Mouse (Mus musculus): ENCODE data around the gene AW822073. TPM values are rescaled to one million over a fixed set of nuclear protein-coding genes. Genes with fewer than 3 reads are reported as not detected.
"Not testable (repeated sequence)": the region's sequence is repeated elsewhere in the genome, so short reads cannot be mapped to it uniquely, and the experiment has no call there.

AW822073 gene
- polyA plus RNA-seq, 1 experiment from 2014 or later = not detected

GRCm38 (mm10) chr10:58232641-58232969 is 7.9 kb upstream of the AW822073 start, which contains the start of gene Duxf3:
Gene Duxf3 (minus strand): TSS chr10:58232675.
- 62% methylated on average over 6 of the region's 8 CpGs for WGBS (ENCODE audit: insufficient replicate concordance)
- H3K4me2 ChIP-seq; H3K4me1 ChIP-seq; H3K4me3 ChIP-seq; H3K36me3 ChIP-seq; H3K27me3 ChIP-seq (replicated peaks); H3K9ac ChIP-seq; H3K27ac ChIP-seq: not testable (repeated sequence)
- ATAC-seq = peak; percentile 51
- peaks cover 19% of the 10 kb centered on the region for H3K9me3 ChIP-seq (replicated peaks)

GRCm38 (mm10) chr10:58231779-58232640 is 7.3 kb upstream of the AW822073 start:
- H3K9ac ChIP-seq; H3K4me3 ChIP-seq; H3K4me2 ChIP-seq; H3K27ac ChIP-seq; H3K4me1 ChIP-seq; H3K36me3 ChIP-seq; H3K27me3 ChIP-seq (replicated peaks): not testable (repeated sequence)
- WGBS (ENCODE audit: insufficient replicate concordance) = 77% methylated on average over 35 of the region's 35 CpGs
- peak; percentile 73 for ATAC-seq
- peaks cover 19% of the 10 kb centered on the region for H3K9me3 ChIP-seq (replicated peaks)

- H3K36me3 ChIP-seq; H3K4me1 ChIP-seq; H3K4me2 ChIP-seq; H3K27ac ChIP-seq; H3K9ac ChIP-seq; H3K4me3 ChIP-seq; H3K27me3 ChIP-seq (replicated peaks): not testable (repeated sequence)
- ATAC-seq = peak; percentile 36
- 71% methylated on average over 5 of the region's 7 CpGs for WGBS (ENCODE audit: insufficient replicate concordance)
- H3K9me3 ChIP-seq (replicated peaks) = peaks cover 19% of the 10 kb centered on the region
Measured at GRCm38 (mm10) chr10:58231088-58231487, 6.4 kb upstream of the AW822073 start.

- not testable (repeated sequence) for H3K36me3 ChIP-seq; H3K4me1 ChIP-seq; H3K4me2 ChIP-seq; H3K9ac ChIP-seq; ATAC-seq; H3K27me3 ChIP-seq (replicated peaks); H3K27ac ChIP-seq; H3K4me3 ChIP-seq
- WGBS (ENCODE audit: insufficient replicate concordance) = 45% methylated on average over 3 of the region's 3 CpGs
- peaks cover 19% of the 10 kb centered on the region for H3K9me3 ChIP-seq (replicated peaks)
Measured at GRCm38 (mm10) chr10:58230021-58230420, 5.3 kb upstream of the AW822073 start.

- not testable (repeated sequence) for H3K9ac ChIP-seq; H3K4me2 ChIP-seq; H3K4me1 ChIP-seq; H3K27ac ChIP-seq; H3K4me3 ChIP-seq; H3K27me3 ChIP-seq (replicated peaks); H3K36me3 ChIP-seq; ATAC-seq
- H3K9me3 ChIP-seq (replicated peaks) = peaks cover 19% of the 10 kb centered on the region
- WGBS (ENCODE audit: insufficient replicate concordance) = 66% methylated on average over 2 of the region's 6 CpGs
Measured at GRCm38 (mm10) chr10:58227798-58228197, 3.1 kb upstream of the AW822073 start.

- H3K9me3 ChIP-seq (replicated peaks); H3K4me1 ChIP-seq; H3K4me2 ChIP-seq; ATAC-seq; H3K4me3 ChIP-seq; H3K9ac ChIP-seq; H3K27me3 ChIP-seq (replicated peaks); H3K36me3 ChIP-seq; H3K27ac ChIP-seq: not testable (repeated sequence)
- WGBS (ENCODE audit: insufficient replicate concordance) = 62% methylated on average over 4 of the region's 4 CpGs
Measured at GRCm38 (mm10) chr10:58226357-58226756, 1.6 kb upstream of the AW822073 start.

GRCm38 (mm10) chr10:58223972-58224805 is 541 bp downstream of the AW822073 start:
- H3K36me3 ChIP-seq; H3K27ac ChIP-seq; H3K4me3 ChIP-seq; H3K27me3 ChIP-seq (replicated peaks); H3K4me2 ChIP-seq; ATAC-seq; H3K9me3 ChIP-seq (replicated peaks); H3K9ac ChIP-seq; H3K4me1 ChIP-seq: not testable (repeated sequence)
- WGBS (ENCODE audit: insufficient replicate concordance) = 71% methylated on average over 31 of the region's 31 CpGs

- H3K27ac ChIP-seq; H3K4me1 ChIP-seq; H3K9me3 ChIP-seq (replicated peaks); H3K36me3 ChIP-seq; H3K4me2 ChIP-seq; H3K27me3 ChIP-seq (replicated peaks); H3K9ac ChIP-seq; ATAC-seq; H3K4me3 ChIP-seq: not testable (repeated sequence)
- WGBS (ENCODE audit: insufficient replicate concordance) = 59% methylated on average over 4 of the region's 6 CpGs
Measured at GRCm38 (mm10) chr10:58223161-58223560, 1.6 kb downstream of the AW822073 start.

- not testable (repeated sequence) for H3K27me3 ChIP-seq (replicated peaks); H3K36me3 ChIP-seq; H3K9me3 ChIP-seq (replicated peaks); ATAC-seq; H3K9ac ChIP-seq; H3K4me2 ChIP-seq; H3K4me1 ChIP-seq; H3K27ac ChIP-seq; H3K4me3 ChIP-seq
- 76% methylated on average over 2 of the region's 2 CpGs for WGBS (ENCODE audit: insufficient replicate concordance)
Measured at GRCm38 (mm10) chr10:58221571-58221970, 3.2 kb downstream of the AW822073 start.

GRCm38 (mm10) chr10:58220726-58221125 is 4.0 kb downstream of the AW822073 start:
- 68% methylated on average over 6 of the region's 6 CpGs for WGBS (ENCODE audit: insufficient replicate concordance)
- no peaks in the 10 kb centered on the region for H3K36me3 ChIP-seq
- no peak overlapping the region for H3K27ac ChIP-seq
- no peak overlapping the region for H3K4me3 ChIP-seq
- ATAC-seq = no peak
- no peak overlapping the region for H3K9ac ChIP-seq
- H3K4me1 ChIP-seq = no peaks in the 10 kb centered on the region
- H3K9me3 ChIP-seq (replicated peaks) = 0 out of 2 replicates have a peak, but pooled peaks cover 3% of the 10 kb centered on the region
- no peaks in the 10 kb centered on the region for H3K27me3 ChIP-seq (replicated peaks)
- no peak overlapping the region for H3K4me2 ChIP-seq

GRCm38 (mm10) chr10:58217366-58217765 is 7.4 kb downstream of the AW822073 start:
- WGBS (ENCODE audit: insufficient replicate concordance) = 56% methylated on average over 3 of the region's 3 CpGs
- no peak overlapping the region for H3K9ac ChIP-seq
- no peak for ATAC-seq
- H3K4me3 ChIP-seq = no peak overlapping the region
- no peaks in the 10 kb centered on the region for H3K27me3 ChIP-seq (replicated peaks)
- no peaks in the 10 kb centered on the region for H3K36me3 ChIP-seq
- H3K27ac ChIP-seq = no peak overlapping the region
- no peak overlapping the region for H3K4me2 ChIP-seq
- H3K4me1 ChIP-seq = no peaks in the 10 kb centered on the region
- 0 out of 2 replicates have a peak, but pooled peaks cover 6% of the 10 kb centered on the region for H3K9me3 ChIP-seq (replicated peaks)

- Histone ChIP-seq H3K4me1 (no peaks in the 10 kb centered on the region), H3K9me3 (replicated peaks) (0 out of 2 replicates have a peak, but pooled peaks cover 3% of the 10 kb centered on the region), H3K27ac (no peak overlapping the region), H3K9ac (no peak overlapping the region), H3K36me3 (no peaks in the 10 kb centered on the region), H3K4me2 (no peak overlapping the region), H3K27me3 (replicated peaks) (no peaks in the 10 kb centered on the region), H3K4me3 (no peak overlapping the region)
- no peak for ATAC-seq
- 67% methylated on average over 1 of the region's 1 CpGs for WGBS (ENCODE audit: insufficient replicate concordance)
Measured at GRCm38 (mm10) chr10:58215353-58215752, 9.4 kb downstream of the AW822073 start.
